Mouse (Mus musculus): ENCODE measurements around the gene Eif5b. TPM values are rescaled to one million over a fixed set of nuclear protein-coding genes. Genes with fewer than 3 reads are reported as not detected.

Eif5b gene
- total RNA-seq, 2 experiments from 2014 or later: 31.1 to 36.5 TPM

Other genes with a start within 250 kb of the Eif5b start
- gene Tsga10, start 131.6 kb upstream of the Eif5b start, total RNA-seq (2021): 1 to 10 TPM; 3.4 to 5.0 TPM
- gene Lipt1, start 126.3 kb upstream of the Eif5b start, total RNA-seq (2021): 1 to 10 TPM; 5.4 to 7.1 TPM
- 1 to 10 TPM; 1.6 to 2.3 TPM for gene Mitd1, start 107.6 kb upstream of the Eif5b start, total RNA-seq (2021)
- 100 to 1,000 TPM; 234 to 269 TPM for gene Mrpl30, start 107.5 kb upstream of the Eif5b start, total RNA-seq (2021)
- gene Lyg2, start 81.5 kb upstream of the Eif5b start, total RNA-seq (2021): not detected
- gene Lyg1, start 40.3 kb upstream of the Eif5b start, total RNA-seq (2021): not detected
- gene Txndc9, start 117 bp upstream of the Eif5b start, total RNA-seq (2021): 10 to 100 TPM; 27.0 to 31.0 TPM
- gene Rev1, start 131.8 kb downstream of the Eif5b start, total RNA-seq (2021): 10 to 100 TPM; 15.5 to 18.7 TPM